Mouse (Mus musculus) forebrain, embryonic 14.5 days (tissue): ENCODE results near the gene Acoxl. TPM values are rescaled to one million over a fixed set of nuclear protein-coding genes. Genes with fewer than 3 reads are reported as not detected.

Experiments used
- ATAC-seq: fragments of 200-750 bp; cut with Nextera tagmentation; 2 replicates; pipeline ENCODE4 v1.8.0; 2017; ENCODE audit warnings: mild to moderate bottlenecking, moderate library complexity
- DNase-seq: peaks from one replicate; pipeline ENCODE4 v3.0.0-alpha.2; 2015; ENCODE audit warnings: low spot score
- H3K27ac ChIP-seq: fragments of 300-500 bp; sonication (generic); 2 replicates; pipeline ENCODE4 v1.5.1; 2014; ENCODE audit warnings: low read depth, mild to moderate bottlenecking, control low read depth, low read length, moderate library complexity
- H3K27me3 ChIP-seq: fragments of 300-500 bp; sonication (generic); replicated peaks from 2 replicates; pipeline ENCODE4 v1.6.1; 2014; ENCODE audit warnings: low read length, control low read depth, mixed read lengths; ENCODE audit not compliant: control insufficient read depth, insufficient read depth
- H3K36me3 ChIP-seq: fragments of 300-500 bp; sonication (generic); 2 replicates; pipeline ENCODE4 v1.6.1; 2014; ENCODE audit warnings: low read length, control low read depth; ENCODE audit not compliant: control insufficient read depth, insufficient read depth
- H3K4me1 ChIP-seq: fragments of 300-500 bp; sonication (generic); 2 replicates; pipeline ENCODE4 v1.6.1; 2014; ENCODE audit warnings: antibody characterized with exemption, low read length, control low read depth; ENCODE audit not compliant: control insufficient read depth, insufficient read depth
- H3K4me2 ChIP-seq: fragments of 300-500 bp; sonication (generic); 2 replicates; pipeline ENCODE4 v1.6.1; 2014; ENCODE audit warnings: mild to moderate bottlenecking, control low read depth, low read length
- H3K4me3 ChIP-seq: fragments of 300-500 bp; sonication (generic); 2 replicates; pipeline ENCODE4 v1.5.1; 2014; ENCODE audit warnings: low read depth, low read length, control low read depth
- H3K9ac ChIP-seq: fragments of 300-500 bp; sonication (generic); 2 replicates; pipeline ENCODE4 v1.6.1; 2014; ENCODE audit warnings: mild to moderate bottlenecking, low read length, control low read depth, moderate library complexity
- H3K9me3 ChIP-seq: fragments of 300-500 bp; sonication (generic); replicated peaks from 2 replicates; pipeline ENCODE4 v1.6.1; 2016; ENCODE audit warnings: low read length, control low read depth, mixed read lengths; ENCODE audit not compliant: control insufficient read depth
- WGBS: fragments of 180-500 bp; shearing (Covaris S2); extraction: QIAGEN DNeasy Blood & Tissue Kit; methylation state at CpG from one replicate; pipeline ENCODE4 v1.1.7; 2014; 5-methylcytosine and 5-hydroxymethylcytosine counted together
- polyA plus RNA-seq: library from polyadenylated mRNA; unstranded; fragments of >200 nt; fragmentation: Nextera tagmentation; extraction: Ambion mirVana; gene quantifications from 2 replicates; pipeline ENCODE4 v1.2.1, GENCODE M21; 2014

Acoxl gene
- polyA plus RNA-seq, 1 experiment from 2014 or later = not detected

- ATAC-seq (no peak), DNase-seq (no peak)
- Histone ChIP-seq H3K4me1 (peaks cover 6% of the 10 kb centered on the region), H3K27ac (no peak overlapping the region), H3K4me3 (no peak overlapping the region), H3K4me2 (no peak overlapping the region), H3K27me3 (no peaks in the 10 kb centered on the region), H3K36me3 (peaks cover 19% of the 10 kb centered on the region), H3K9ac (no peak overlapping the region), H3K9me3 (no peaks in the 10 kb centered on the region)
- WGBS = 88% methylated on average over 5 of the region's 5 CpGs
Measured at GRCm38 (mm10) chr2:128132635-128133034, 294.0 kb downstream of the Acoxl start.

GRCm38 (mm10) chr2:128133865-128134264, 295.2 kb downstream of the Acoxl start:
- ATAC-seq = no peak

GRCm38 (mm10) chr2:128134474-128134873, 295.8 kb downstream of the Acoxl start:
- Histone ChIP-seq H3K27ac (no peak overlapping the region), H3K4me1 (peaks cover 11% of the 10 kb centered on the region), H3K9me3 (no peaks in the 10 kb centered on the region), H3K36me3 (peaks cover 19% of the 10 kb centered on the region), H3K4me3 (no peak overlapping the region), H3K4me2 (no peak overlapping the region), H3K9ac (no peak overlapping the region), H3K27me3 (no peaks in the 10 kb centered on the region)
- 87% methylated on average over 5 of the region's 5 CpGs for WGBS
- ATAC-seq (no peak), DNase-seq (no peak)

More at GRCm38 (mm10) chr2:128133865-128134264, 295.2 kb downstream of the Acoxl start:
- Histone ChIP-seq H3K27me3 (no peaks in the 10 kb centered on the region), H3K27ac (no peak overlapping the region), H3K4me2 (no peak overlapping the region), H3K36me3 (peaks cover 19% of the 10 kb centered on the region), H3K4me3 (no peak overlapping the region), H3K9me3 (no peaks in the 10 kb centered on the region), H3K4me1 (peaks cover 7% of the 10 kb centered on the region), H3K9ac (no peak overlapping the region)
- DNase-seq = no peak

GRCm38 (mm10) chr2:128134948-128135347, 296.3 kb downstream of the Acoxl start:
- Histone ChIP-seq H3K36me3 (peaks cover 19% of the 10 kb centered on the region), H3K4me1 (peaks cover 14% of the 10 kb centered on the region), H3K4me3 (no peak overlapping the region), H3K27me3 (no peaks in the 10 kb centered on the region), H3K9ac (no peak overlapping the region), H3K9me3 (no peaks in the 10 kb centered on the region), H3K4me2 (no peak overlapping the region), H3K27ac (no peak overlapping the region)
- DNase-seq (no peak), ATAC-seq (no peak)
- WGBS = 84% methylated on average over 8 of the region's 8 CpGs

GRCm38 (mm10) chr2:128136769-128137433, 298.2 kb downstream of the Acoxl start:
- Histone ChIP-seq H3K4me3 (no peak overlapping the region), H3K4me2 (no peak overlapping the region), H3K36me3 (peaks cover 8% of the 10 kb centered on the region; the same call in 1 of the 2 replicates), H3K9me3 (no peaks in the 10 kb centered on the region), H3K9ac (no peak overlapping the region), H3K27ac (no peak overlapping the region), H3K27me3 (no peaks in the 10 kb centered on the region), H3K4me1 (peaks cover 16% of the 10 kb centered on the region)
- DNase-seq (no peak), ATAC-seq (no peak)
- 92% methylated on average over 16 of the region's 16 CpGs for WGBS

- Histone ChIP-seq H3K4me1 (peaks cover 16% of the 10 kb centered on the region), H3K27ac (no peak overlapping the region), H3K36me3 (peaks cover 8% of the 10 kb centered on the region; the same call in 1 of the 2 replicates), H3K27me3 (no peaks in the 10 kb centered on the region), H3K4me2 (no peak overlapping the region), H3K9ac (no peak overlapping the region), H3K4me3 (no peak overlapping the region), H3K9me3 (no peaks in the 10 kb centered on the region)
- ATAC-seq (no peak), DNase-seq (peak; percentile 31)
- WGBS = 70% methylated on average over 22 of the region's 22 CpGs
Measured at GRCm38 (mm10) chr2:128137480-128138276, 299.0 kb downstream of the Acoxl start.

GRCm38 (mm10) chr2:128138924-128139323, 300.2 kb downstream of the Acoxl start:
- no peaks in the 10 kb centered on the region for H3K27me3 ChIP-seq
- no peak overlapping the region for H3K9ac ChIP-seq
- no peak overlapping the region for H3K4me3 ChIP-seq
- peaks cover 8% of the 10 kb centered on the region; the same call in 1 of the 2 replicates for H3K36me3 ChIP-seq
- no peaks in the 10 kb centered on the region for H3K9me3 ChIP-seq
- DNase-seq (peak; percentile 77), ATAC-seq (peak; percentile 82)
- 52% methylated on average over 8 of the region's 8 CpGs for WGBS
- H3K27ac ChIP-seq = no peak overlapping the region
- peaks cover 16% of the 10 kb centered on the region for H3K4me1 ChIP-seq
- no peak overlapping the region for H3K4me2 ChIP-seq

GRCm38 (mm10) chr2:128139781-128140180, 301.1 kb downstream of the Acoxl start:
- Histone ChIP-seq H3K4me1 (peaks cover 16% of the 10 kb centered on the region), H3K4me3 (no peak overlapping the region), H3K9me3 (no peaks in the 10 kb centered on the region), H3K9ac (no peak overlapping the region; the same call in 1 of the 2 replicates), H3K27ac (no peak overlapping the region), H3K36me3 (0 out of 2 replicates have a peak, but pooled peaks cover 3% of the 10 kb centered on the region), H3K4me2 (no peak overlapping the region; the same call in 1 of the 2 replicates), H3K27me3 (no peaks in the 10 kb centered on the region)
- DNase-seq (peak; percentile 62), ATAC-seq (0 out of 2 replicates have a peak, but pooled peaks have one; percentile 17)
- 64% methylated on average over 15 of the region's 15 CpGs for WGBS

GRCm38 (mm10) chr2:128140183-128140582, 301.5 kb downstream of the Acoxl start:
- no peaks in the 10 kb centered on the region for H3K9me3 ChIP-seq
- ATAC-seq (no peak), DNase-seq (no peak)
- 0 out of 2 replicates have a peak, but pooled peaks cover under 1% of the 10 kb centered on the region for H3K36me3 ChIP-seq
- peaks cover 16% of the 10 kb centered on the region for H3K4me1 ChIP-seq
- H3K4me2 ChIP-seq = no peak overlapping the region; the same call in 1 of the 2 replicates
- WGBS = 90% methylated on average over 3 of the region's 3 CpGs
- H3K4me3 ChIP-seq = no peak overlapping the region
- no peak overlapping the region for H3K27ac ChIP-seq
- no peak overlapping the region for H3K9ac ChIP-seq
- no peaks in the 10 kb centered on the region for H3K27me3 ChIP-seq
